ENCODE assay signal across 9 mouse cellular contexts in the genomic region with DNA sequence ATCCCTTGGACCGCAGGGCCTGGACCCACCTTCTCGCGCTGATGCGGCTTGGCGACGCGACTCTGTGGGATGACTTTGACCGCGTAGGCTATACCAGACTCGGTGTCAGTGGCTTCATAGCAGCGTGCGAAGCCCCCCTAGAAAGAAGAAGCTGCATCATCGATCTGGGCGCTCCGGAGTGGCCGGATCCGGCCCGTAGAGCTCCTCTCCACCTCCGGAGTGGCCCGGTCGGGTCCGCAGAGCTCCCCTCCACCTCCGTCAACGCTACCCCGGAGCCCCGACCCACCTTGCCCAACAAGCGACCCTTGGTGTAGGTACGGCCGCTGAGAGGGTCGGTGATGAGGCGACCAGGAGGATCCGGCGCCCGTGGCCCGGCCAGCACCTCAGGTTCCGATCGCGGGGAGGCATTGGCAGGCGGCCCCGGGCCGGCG. TPM values are rescaled to one million over a fixed set of nuclear protein-coding genes. Genes with fewer than 3 reads are reported as not detected.
DNase-seq lines count a peak whose midpoint lies in the region; ATAC-seq and TF ChIP-seq lines count a peak whose summit lies in the region.
"Had no signal": no experiment of that assay in that cellular context is flagged by ENCODE, and none has a peak within 500 bp of the region (broad histone marks: within the 10 kb centered on the region; RNA-seq: fewer than 3 reads in every experiment).

No protein-coding gene starts in this region.

- peaks cover 0 to 5% of the 10 kb centered on the region in 2 experiments; a peak in 1 of 4 replicates for H3K4me1 ChIP-seq in heart, embryonic 14.5 days (ENCODE audit: control insufficient read depth in 2 of 2, insufficient read depth in 2 of 2, low read length in 2 of 2)
- peaks cover 6 to 46% of the 10 kb centered on the region in 2 experiments; a peak in 3 of 4 replicates for H3K4me1 ChIP-seq in ES-E14 (ENCODE audit: control insufficient read depth in 2 of 2, insufficient read depth in 2 of 2, low read length in 2 of 2, poor library complexity in 1 of 2)
- peaks cover 18% of the 10 kb centered on the region for H3K4me1 ChIP-seq in forebrain, embryonic 14.5 days (ENCODE audit: control insufficient read depth, insufficient read depth, low read length)
- H3K4me1 ChIP-seq in liver, embryonic 14.5 days (replicated peaks; ENCODE audit: control insufficient read depth in 2 of 2, insufficient read depth in 2 of 2, low read length in 1 of 2) = peaks cover 5 to 22% of the 10 kb centered on the region in 2 experiments

- ATAC-seq in heart, embryonic 14.5 days (ENCODE audit: insufficient number of reproducible peaks, insufficient read depth, low FRiP score, low read depth) = peak; percentile 25; the same call in 1 of the 2 replicates
- ATAC-seq in forebrain, embryonic 14.5 days = peak; percentile 43
- ATAC-seq in liver, embryonic 14.5 days (ENCODE audit: insufficient read depth) = no peak; the same call in 1 of the 2 replicates

- TF ChIP-seq EP300 in liver, embryonic 14.5 days (IDR thresholded peaks at IDR 0.05; ENCODE audit: low read depth) = no peak

- TF ChIP-seq CTCF in liver, embryonic 14.5 days (IDR thresholded peaks at IDR 0.05; ENCODE audit: low read depth) = no peak

- H3K27me3 ChIP-seq in heart, embryonic 14.5 days (ENCODE audit: control insufficient read depth, insufficient read depth, low read length) = peaks cover 9% of the 10 kb centered on the region
- H3K27me3 ChIP-seq in forebrain, embryonic 14.5 days (replicated peaks; ENCODE audit: control insufficient read depth, insufficient read depth, low read length) = 0 out of 2 replicates have a peak, but pooled peaks cover 3% of the 10 kb centered on the region
- peaks cover 13% of the 10 kb centered on the region for H3K27me3 ChIP-seq in liver, embryonic 14.5 days (ENCODE audit: control insufficient read depth, insufficient read depth, low read length)

- H3K9ac ChIP-seq in heart, embryonic 14.5 days (ENCODE audit: low read length) = peak overlapping the region; percentile 84
- H3K9ac ChIP-seq in ES-E14 (ENCODE audit: insufficient read depth, low read depth, low read length, poor library complexity, severe bottlenecking) = peak overlapping the region; percentile 87
- peak overlapping the region; percentile 84 for H3K9ac ChIP-seq in forebrain, embryonic 14.5 days (ENCODE audit: low read length)
- H3K9ac ChIP-seq in liver, embryonic 14.5 days (replicated peaks) = peak overlapping the region; percentile 55

- peak overlapping the region; percentile 68 to 78 for H3K4me3 ChIP-seq in heart, embryonic 14.5 days (ENCODE audit: control insufficient read depth in 1 of 2, insufficient read depth in 1 of 2, low read depth in 1 of 2, low read length in 2 of 2)
- peak overlapping the region; percentile 84 to 89 for H3K4me3 ChIP-seq in ES-E14 (ENCODE audit: insufficient read depth in 1 of 2, low read depth in 1 of 2, low read length in 2 of 2, poor library complexity in 1 of 2, severe bottlenecking in 1 of 2)
- peak overlapping the region; percentile 90 for H3K4me3 ChIP-seq in forebrain, embryonic 14.5 days (ENCODE audit: low read depth, low read length)
- peak overlapping the region; percentile 69 to 77 for H3K4me3 ChIP-seq in liver, embryonic 14.5 days (ENCODE audit: insufficient read depth in 1 of 2, low read depth in 2 of 2, low read length in 2 of 2)

- peaks cover 8% of the 10 kb centered on the region; the same call in 1 of the 2 replicates for H3K36me3 ChIP-seq in heart, embryonic 14.5 days (ENCODE audit: control insufficient read depth, insufficient read depth, low read length)
- peaks cover 28% of the 10 kb centered on the region for H3K36me3 ChIP-seq in ES-E14 (ENCODE audit: control insufficient read depth, insufficient read depth, low read length, poor library complexity, severe bottlenecking)
- H3K36me3 ChIP-seq in forebrain, embryonic 14.5 days (ENCODE audit: control insufficient read depth, insufficient read depth, low read length) = peaks cover 17% of the 10 kb centered on the region
- no peaks in the 10 kb centered on the region for H3K36me3 ChIP-seq in liver, embryonic 14.5 days (replicated peaks; ENCODE audit: control insufficient read depth, insufficient read depth, low read depth)

- H3K27ac ChIP-seq in heart, embryonic 14.5 days (replicated peaks in 1 of 2; ENCODE audit: control insufficient read depth in 1 of 2, insufficient read depth in 1 of 2, low read depth in 2 of 2, low read length in 2 of 2) = no peak overlapping the region
- H3K27ac ChIP-seq in ES-E14 (ENCODE audit: insufficient read depth, low read depth, low read length, poor library complexity, severe bottlenecking) = no peak overlapping the region
- peak overlapping the region; percentile 60; the same call in 1 of the 2 replicates for H3K27ac ChIP-seq in forebrain, embryonic 14.5 days (ENCODE audit: low read depth, low read length)
- H3K27ac ChIP-seq in liver, embryonic 14.5 days = no peak overlapping the region

- no peaks in the 10 kb centered on the region for H3K9me3 ChIP-seq in heart, embryonic 14.5 days (ENCODE audit: control insufficient read depth, low read length)
- no peaks in the 10 kb centered on the region for H3K9me3 ChIP-seq in ES-E14 (ENCODE audit: control insufficient read depth, insufficient read depth, low read depth, low read length)
- no peaks in the 10 kb centered on the region for H3K9me3 ChIP-seq in forebrain, embryonic 14.5 days (replicated peaks; ENCODE audit: control insufficient read depth, low read length)
- no peaks in the 10 kb centered on the region for H3K9me3 ChIP-seq in liver, embryonic 14.5 days (ENCODE audit: control insufficient read depth, low read length)

- in situ Hi-C loops in ES-E14 (cut with MboI; ENCODE audit: low sequenced_read_pairs in 2 of 2, unreplicated experiment in 2 of 2) = loop anchor here in 1 of 2 experiments (25.0 kb wide), 1 partner anchor 321 kb away; a partner anchor contains a TSS

- H3K4me2 ChIP-seq in heart, embryonic 14.5 days (ENCODE audit: low read length) = peak overlapping the region; percentile 99
- peak overlapping the region; percentile 89 for H3K4me2 ChIP-seq in forebrain, embryonic 14.5 days (ENCODE audit: low read length)
- peak overlapping the region; percentile 76 for H3K4me2 ChIP-seq in liver, embryonic 14.5 days (ENCODE audit: low read depth)

- no peak for DNase-seq in heart, adult 8-10 months (ENCODE audit: low spot score)
- no peak for DNase-seq in ES-E14 (ENCODE audit: low read depth, low spot score)
- DNase-seq in forebrain, embryonic 14.5 days (ENCODE audit: low spot score) = peak; percentile 35
- DNase-seq in liver, embryonic 14.5 days (ENCODE audit: low read depth in 3 of 3, low spot score in 3 of 3) = no peak
- DNase-seq in urinary bladder, postnatal 36 days (ENCODE audit: low spot score in 2 of 2) = no peak
- no peak for DNase-seq in thymus, postnatal 10 days (ENCODE audit: low spot score in 2 of 2)
- DNase-seq in spleen, postnatal 14 days (ENCODE audit: low spot score in 2 of 2) = no peak

- WGBS in heart, embryonic 14.5 days = under 1% methylated on average over 42 of the region's 42 CpGs
- WGBS in forebrain, embryonic 14.5 days = under 1% methylated on average over 42 of the region's 42 CpGs
- WGBS in liver, embryonic 14.5 days (ENCODE audit: insufficient replicate concordance) = under 1% methylated on average over 42 of the region's 42 CpGs

TF ChIP-seq in ES-E14, 5 proteins besides CTCF, POLR2A, EP300 and RAD21:
- no peak for TF ChIP-seq HCFC1 (IDR thresholded peaks at IDR 0.05; ENCODE audit: borderline replicate concordance, insufficient read depth, low read length)
TF ChIP-seq in ES-E14: peak in this region for 0.

RNA-seq across cellular contexts. Expression of a gene that starts 0.4 kb away (rescaled TPM):
- 1.6 and 2.0 TPM in 2 replicates for polyA plus RNA-seq in heart, embryonic 14.5 days (2014; fragmentation: Nextera tagmentation; extraction: Ambion mirVana)
- 1 to 10 TPM; 1.2 to 1.8 (median 1.6) TPM for total RNA-seq in heart, adult 8-10 months (2022)
- 26.7 and 28.3 TPM in 2 replicates for total RNA-seq in ES-E14 (2012; rRNA removed)
- polyA plus RNA-seq in forebrain, embryonic 14.5 days (2014; fragmentation: Nextera tagmentation; extraction: Ambion mirVana) = 7.0 and 7.1 TPM in 2 replicates
- polyA plus RNA-seq in liver, embryonic 14.5 days (2012; rRNA removed) = 1.7 and 2.0 TPM in 2 replicates
- 1.1 TPM in 2 replicates for polyA plus RNA-seq in liver, embryonic 14.5 days (2014; fragmentation: Nextera tagmentation; extraction: Ambion mirVana)

RNA-seq across cellular contexts. Expression of a gene that starts 6.8 kb away (rescaled TPM):
- polyA plus RNA-seq in heart, embryonic 14.5 days (2014; fragmentation: Nextera tagmentation; extraction: Ambion mirVana) = not detected in 2 replicates
- total RNA-seq in heart, adult 8-10 months (2022) = under 1 TPM in 1 of 4 experiments, not detected in 3; 0.40 TPM
- 0.49 and 1.2 TPM in 2 replicates for total RNA-seq in ES-E14 (2012; rRNA removed)
- 0.25 and 0.32 TPM in 2 replicates for polyA plus RNA-seq in forebrain, embryonic 14.5 days (2014; fragmentation: Nextera tagmentation; extraction: Ambion mirVana)
- polyA plus RNA-seq in liver, embryonic 14.5 days (2012; rRNA removed) = not detected in 2 replicates
- polyA plus RNA-seq in liver, embryonic 14.5 days (2014; fragmentation: Nextera tagmentation; extraction: Ambion mirVana) = not detected in 2 replicates
- total RNA-seq: neutrophil, adult 5-6 weeks had no signal

RNA-seq across cellular contexts. Expression of a gene that starts 7.9 kb away (rescaled TPM):
- polyA plus RNA-seq in heart, embryonic 14.5 days (2014; fragmentation: Nextera tagmentation; extraction: Ambion mirVana) = 2.5 and 3.8 TPM in 2 replicates
- total RNA-seq in heart, adult 8-10 months (2022) = 1 to 10 TPM; 1.8 to 3.5 (median 2.4) TPM
- 51.2 and 87.1 TPM in 2 replicates for total RNA-seq in ES-E14 (2012; rRNA removed)
- 2.2 and 2.5 TPM in 2 replicates for polyA plus RNA-seq in forebrain, embryonic 14.5 days (2014; fragmentation: Nextera tagmentation; extraction: Ambion mirVana)
- polyA plus RNA-seq in liver, embryonic 14.5 days (2012; rRNA removed) = 2.7 and 2.9 TPM in 2 replicates
- 2.3 and 2.5 TPM in 2 replicates for polyA plus RNA-seq in liver, embryonic 14.5 days (2014; fragmentation: Nextera tagmentation; extraction: Ambion mirVana)

RNA-seq across cellular contexts. Expression of a gene that starts 22.7 kb away (rescaled TPM):
- polyA plus RNA-seq in heart, embryonic 14.5 days (2014; fragmentation: Nextera tagmentation; extraction: Ambion mirVana) = 784 and 900 TPM in 2 replicates
- 100 to 1,000 TPM; 504 to 617 (median 566) TPM for total RNA-seq in heart, adult 8-10 months (2022)
- 3,133 and 3,400 TPM in 2 replicates for total RNA-seq in ES-E14 (2012; rRNA removed)
- polyA plus RNA-seq in forebrain, embryonic 14.5 days (2014; fragmentation: Nextera tagmentation; extraction: Ambion mirVana) = 621 and 797 TPM in 2 replicates
- polyA plus RNA-seq in liver, embryonic 14.5 days (2012; rRNA removed) = 908 and 935 TPM in 2 replicates
- 901 and 915 TPM in 2 replicates for polyA plus RNA-seq in liver, embryonic 14.5 days (2014; fragmentation: Nextera tagmentation; extraction: Ambion mirVana)

RNA-seq across cellular contexts. Expression of a gene that starts 37.5 kb away (rescaled TPM):
- 1.8 and 2.0 TPM in 2 replicates for polyA plus RNA-seq in heart, embryonic 14.5 days (2014; fragmentation: Nextera tagmentation; extraction: Ambion mirVana)
- total RNA-seq in heart, adult 8-10 months (2022) = 1 to 10 TPM in 1 of 4 experiments, under 1 TPM in 3; 0.44 to 1.0 (median 0.58) TPM
- 28.2 and 80.0 TPM in 2 replicates for total RNA-seq in ES-E14 (2012; rRNA removed)
- polyA plus RNA-seq in forebrain, embryonic 14.5 days (2014; fragmentation: Nextera tagmentation; extraction: Ambion mirVana) = 2.4 and 3.4 TPM in 2 replicates
- 0.61 and 0.84 TPM in 2 replicates for polyA plus RNA-seq in liver, embryonic 14.5 days (2012; rRNA removed)
- 0.52 and 0.55 TPM in 2 replicates for polyA plus RNA-seq in liver, embryonic 14.5 days (2014; fragmentation: Nextera tagmentation; extraction: Ambion mirVana)
